Mouse (Mus musculus) heart, postnatal 0 days (tissue): ENCODE measurements at regions not wholly inside any gene's neighbourhood (a gene's known extent, or its start where the extent isn't known, plus 50 kb on each side); places are given as distances from the start of the nearest gene placed in this dataset.

ENCODE experiments used
- ATAC-seq: fragments of 200-750 bp; cut with Nextera tagmentation; 2 replicates; pipeline ENCODE4 v1.8.0; 2017; ENCODE audit warnings: low read depth, moderate number of reproducible peaks, moderate library complexity; ENCODE audit not compliant: insufficient read depth
- DNase-seq: peaks from one replicate; pipeline ENCODE4 v3.0.0-alpha.2; 2016; ENCODE audit warnings: low spot score
- H3K27ac ChIP-seq: fragments of 300-500 bp; sonication (generic); 2 replicates; pipeline ENCODE4 v1.5.1; 2014; ENCODE audit warnings: low read depth, mild to moderate bottlenecking
- H3K27me3 ChIP-seq: fragments of 300-500 bp; sonication (generic); 2 replicates; pipeline ENCODE4 v1.6.1; 2014; ENCODE audit warnings: low read length, mixed read lengths; ENCODE audit not compliant: control insufficient read depth, insufficient read depth
- H3K36me3 ChIP-seq: fragments of 300-500 bp; sonication (generic); replicated peaks from 2 replicates; pipeline ENCODE4 v1.6.1; 2014; ENCODE audit warnings: low read length, mixed read lengths; ENCODE audit not compliant: control insufficient read depth, insufficient read depth
- H3K4me1 ChIP-seq: fragments of 300-500 bp; sonication (generic); 2 replicates; pipeline ENCODE4 v1.6.1; 2014; ENCODE audit warnings: antibody characterized with exemption; ENCODE audit not compliant: control insufficient read depth, insufficient read depth
- H3K4me2 ChIP-seq: fragments of 300-500 bp; sonication (generic); 2 replicates; pipeline ENCODE4 v1.6.1; 2014; ENCODE audit warnings: low read depth, mild to moderate bottlenecking, low read length, moderate library complexity
- H3K4me3 ChIP-seq: fragments of 300-500 bp; sonication (generic); 2 replicates; pipeline ENCODE4 v1.5.1; 2014; ENCODE audit warnings: low read depth, low read length
- H3K9ac ChIP-seq: fragments of 300-500 bp; sonication (generic); replicated peaks from 2 replicates; pipeline ENCODE4 v1.6.1; 2014; ENCODE audit warnings: low read depth, low read length, mixed read lengths
- H3K9me3 ChIP-seq: fragments of 300-500 bp; sonication (generic); replicated peaks from 2 replicates; pipeline ENCODE4 v1.6.1; 2016; ENCODE audit warnings: low read length; ENCODE audit not compliant: control insufficient read depth
- CTCF ChIP-seq: IDR thresholded peaks from 2 replicates; pipeline ENCODE4 v1.5.1; 2016; ENCODE audit warnings: antibody characterized with exemption, control low read depth, low read depth
- EP300 ChIP-seq: IDR thresholded peaks from 2 replicates; pipeline ENCODE4 v1.6.1; 2016; ENCODE audit warnings: antibody characterized with exemption, low read depth
- WGBS: fragments of 180-500 bp; shearing (Covaris S2); extraction: QIAGEN DNeasy Blood & Tissue Kit; methylation state at CpG from one replicate; pipeline ENCODE4 v1.1.7; 2014; 5-methylcytosine and 5-hydroxymethylcytosine counted together

- no peak overlapping the region for H3K4me2 ChIP-seq
- no peaks in the 10 kb centered on the region; the same call in 1 of the 2 replicates for H3K4me1 ChIP-seq
- no peaks in the 10 kb centered on the region for H3K27me3 ChIP-seq
- DNase-seq (no peak), ATAC-seq (no peak)
- no peaks in the 10 kb centered on the region for H3K36me3 ChIP-seq
- no peak overlapping the region for H3K9ac ChIP-seq
- H3K27ac ChIP-seq, result no peak overlapping the region
- WGBS, result 97% methylated on average over 4 of the region's 4 CpGs
- TF ChIP-seq EP300 (no peak), CTCF (no peak)
- no peaks in the 10 kb centered on the region for H3K9me3 ChIP-seq
- no peak overlapping the region for H3K4me3 ChIP-seq
Measured at GRCm38 (mm10) chr15:38577691-38578090, 1152.3 kb downstream of the 4930447A16Rik start.

DNA sequence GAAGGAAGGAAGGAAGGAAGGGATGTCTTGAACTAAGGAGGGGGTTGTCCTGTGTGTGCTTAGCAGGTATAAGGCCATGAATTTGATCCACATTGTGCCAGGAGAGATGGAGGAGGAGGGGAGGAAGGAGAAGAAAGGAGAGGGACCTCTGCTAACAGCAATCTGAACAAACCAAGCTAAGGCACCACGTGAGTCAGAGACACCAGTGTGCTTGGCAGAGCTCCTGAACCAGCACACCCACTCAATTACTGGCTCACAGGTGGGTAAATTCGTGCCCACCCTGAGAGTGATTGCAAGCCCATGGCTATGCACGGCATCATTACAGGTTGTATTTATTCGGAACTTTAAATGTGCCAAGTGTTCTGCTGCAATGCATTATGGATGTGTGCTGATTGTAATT, 1154.1 kb downstream of the 4930447A16Rik start:
- Histone ChIP-seq H3K4me1 (no peaks in the 10 kb centered on the region; the same call in 1 of the 2 replicates), H3K27ac (no peak overlapping the region), H3K4me3 (no peak overlapping the region), H3K9me3 (no peaks in the 10 kb centered on the region), H3K36me3 (no peaks in the 10 kb centered on the region), H3K4me2 (no peak overlapping the region), H3K9ac (no peak overlapping the region), H3K27me3 (no peaks in the 10 kb centered on the region)
- no peak for DNase-seq
- ATAC-seq, result no peak
- TF ChIP-seq CTCF (no peak), EP300 (no peak)
- 84% methylated on average over 4 of the region's 4 CpGs for WGBS

- Histone ChIP-seq H3K9me3 (no peaks in the 10 kb centered on the region), H3K4me2 (no peak overlapping the region), H3K27ac (no peak overlapping the region), H3K4me1 (no peaks in the 10 kb centered on the region; the same call in 1 of the 2 replicates), H3K36me3 (no peaks in the 10 kb centered on the region), H3K4me3 (no peak overlapping the region), H3K27me3 (no peaks in the 10 kb centered on the region), H3K9ac (no peak overlapping the region)
- DNase-seq, result no peak
- 72% methylated on average over 5 of the region's 5 CpGs for WGBS
- no peak for TF ChIP-seq CTCF
- no peak for TF ChIP-seq EP300
- no peak for ATAC-seq
Measured at GRCm38 (mm10) chr15:38583500-38583899, 1158.1 kb downstream of the 4930447A16Rik start.

DNA sequence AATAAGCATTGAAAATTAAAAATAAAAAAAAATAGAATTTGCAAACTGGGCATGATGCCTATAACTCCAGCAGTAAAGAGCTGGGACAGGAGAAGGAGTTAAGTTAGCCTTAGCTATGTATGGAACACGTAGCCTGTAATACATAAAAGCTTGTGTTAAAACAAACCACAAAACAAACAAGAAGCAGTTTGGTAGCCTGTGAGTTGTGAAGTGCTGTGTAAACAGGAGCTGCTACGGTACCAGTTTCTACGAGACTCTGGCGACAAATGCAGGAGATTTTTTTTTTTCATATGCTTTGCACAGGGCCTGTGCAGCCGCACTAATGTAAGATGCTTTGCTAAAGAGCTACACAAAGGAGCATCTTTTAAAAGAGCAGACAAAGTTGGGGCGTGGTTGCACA, 1159.1 kb downstream of the 4930447A16Rik start:
- Histone ChIP-seq H3K36me3 (no peaks in the 10 kb centered on the region), H3K4me1 (no peaks in the 10 kb centered on the region), H3K4me2 (no peak overlapping the region), H3K4me3 (no peak overlapping the region), H3K27me3 (no peaks in the 10 kb centered on the region), H3K9ac (no peak overlapping the region), H3K9me3 (no peaks in the 10 kb centered on the region), H3K27ac (no peak overlapping the region)
- WGBS, result 90% methylated on average over 6 of the region's 6 CpGs
- no peak for ATAC-seq
- DNase-seq, result no peak
- TF ChIP-seq EP300 (no peak), CTCF (no peak)

DNA sequence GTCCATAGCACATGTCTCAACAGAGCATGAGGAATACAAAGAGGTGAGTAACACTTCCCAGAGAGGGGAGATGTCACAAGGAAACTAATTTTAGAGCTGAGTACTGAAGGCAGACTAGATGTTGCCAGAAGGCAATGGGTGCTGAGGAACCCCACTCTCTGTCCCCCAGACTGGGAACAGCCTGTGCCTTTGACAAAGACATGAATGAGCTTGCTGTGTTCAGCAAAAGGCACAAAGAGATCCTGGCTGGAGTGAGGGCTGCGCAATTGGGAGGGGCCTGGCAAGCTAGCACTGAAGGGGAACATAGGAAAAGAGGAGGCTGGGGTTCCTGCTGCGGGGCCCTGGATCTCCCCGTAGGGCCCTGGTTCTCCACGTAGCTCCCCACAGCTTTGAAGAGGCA, 1160.3 kb downstream of the 4930447A16Rik start:
- Histone ChIP-seq H3K4me3 (no peak overlapping the region), H3K27me3 (no peaks in the 10 kb centered on the region), H3K9me3 (no peaks in the 10 kb centered on the region), H3K9ac (no peak overlapping the region; the same call in 1 of the 2 replicates), H3K36me3 (no peaks in the 10 kb centered on the region), H3K4me2 (no peak overlapping the region), H3K4me1 (no peaks in the 10 kb centered on the region), H3K27ac (no peak overlapping the region)
- DNase-seq (no peak), ATAC-seq (no peak)
- TF ChIP-seq EP300, result no peak
- TF ChIP-seq CTCF, result no peak
- 88% methylated on average over 4 of the region's 4 CpGs for WGBS

GRCm38 (mm10) chr15:38586594-38586993, 1161.2 kb downstream of the 4930447A16Rik start:
- ATAC-seq, result no peak
- H3K36me3 ChIP-seq, result no peaks in the 10 kb centered on the region
- TF ChIP-seq CTCF (no peak), EP300 (no peak)
- 0 out of 2 replicates have a peak, but pooled peaks cover 1% of the 10 kb centered on the region for H3K9me3 ChIP-seq
- H3K27me3 ChIP-seq, result no peaks in the 10 kb centered on the region
- no peak overlapping the region for H3K4me3 ChIP-seq
- WGBS, result 35% methylated on average over 10 of the region's 10 CpGs
- no peak overlapping the region for H3K27ac ChIP-seq
- DNase-seq, result no peak
- H3K4me1 ChIP-seq, result no peaks in the 10 kb centered on the region
- H3K4me2 ChIP-seq, result no peak overlapping the region
- H3K9ac ChIP-seq, result no peak overlapping the region
